Mouse (Mus musculus) heart, postnatal 36 days (tissue): ENCODE results near the gene Aff3. TPM values are rescaled to one million over a fixed set of nuclear protein-coding genes. Genes with fewer than 3 reads are reported as not detected.
A peak's percentile ranks its signal among the peaks of the same experiment; 100 is the strongest.
"Not testable (repeated sequence)": the region's sequence is repeated elsewhere in the genome, so short reads cannot be mapped to it uniquely, and the experiment has no call there.

Experiments used
- DNase-seq, 2 experiments: peaks; one replicate each; pipeline ENCODE4 v3.0.0; 2021 to 2022
- intact Hi-C: fragments of 180-260 bp; cut with DNase I; formaldehyde crosslinking; loops from one replicate; pipeline ENCODE4 v1.15.1; 2025
- total RNA-seq, 2 experiments: library from RNA; stranded (reverse); gene quantifications; 2 replicates each; pipeline ENCODE4 v1.2.3; 2021

Aff3 gene
- total RNA-seq, 2 experiments from 2014 or later: 2.1 to 2.6 TPM

DNA sequence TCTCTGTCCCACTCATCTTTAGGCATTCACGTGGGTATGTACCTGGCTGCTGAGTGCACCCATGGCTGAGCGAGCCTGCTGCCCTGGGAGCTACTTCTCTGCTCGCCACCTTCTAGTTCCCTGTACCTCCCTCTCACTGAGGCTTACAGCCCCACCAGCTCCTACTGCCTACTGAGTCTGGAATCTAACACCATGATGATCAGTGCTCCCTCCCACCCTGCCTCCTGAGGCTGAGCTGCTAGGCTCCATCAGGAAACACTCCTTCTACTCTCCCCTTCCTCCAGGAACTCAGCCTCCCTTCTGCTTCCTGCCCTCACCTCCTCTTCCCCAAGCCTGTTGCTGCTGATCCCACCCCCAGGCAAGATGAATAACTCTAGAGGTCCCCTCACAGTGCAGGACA, 215.9 kb downstream of the Aff3 start:
- no peak for DNase-seq
- intact Hi-C loops: no loop called here

- DNase-seq: no peak
- intact Hi-C loops: no loop called here
Observed at GRCm38 (mm10) chr1:38447581-38447980, 217.2 kb downstream of the Aff3 start.

DNA sequence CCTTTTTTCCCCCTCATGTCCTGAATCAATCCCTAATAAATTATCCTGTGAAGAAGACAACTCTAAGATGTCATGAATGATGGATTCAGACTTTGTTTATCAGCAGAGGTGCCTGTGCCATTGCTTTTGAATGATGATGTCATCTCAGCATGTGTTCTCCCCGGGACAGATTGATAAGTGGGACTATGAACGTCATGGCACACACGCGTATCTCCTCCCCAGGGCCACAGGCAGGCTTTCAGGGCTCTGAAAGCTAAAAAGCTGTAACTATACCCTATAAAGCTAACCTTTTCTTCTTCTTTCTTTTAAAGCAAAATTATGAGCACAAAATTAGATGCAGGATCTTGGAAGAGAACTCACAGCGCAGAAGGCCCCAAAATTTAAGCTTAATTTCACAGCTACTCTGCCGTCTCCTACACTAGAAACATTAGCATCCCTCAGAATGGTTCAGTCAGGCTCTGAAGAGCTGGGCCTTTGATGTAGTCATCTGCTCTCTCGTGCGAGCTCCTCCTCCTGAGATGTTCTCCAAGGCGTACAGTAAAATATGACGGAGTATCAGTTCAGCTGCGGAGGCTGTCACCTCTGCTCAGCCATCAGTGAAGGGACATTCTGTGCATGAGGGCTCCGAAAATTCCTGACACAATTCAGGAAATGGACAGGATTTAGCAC, 218.5 kb downstream of the Aff3 start:
- DNase-seq: no peak
- intact Hi-C loops: no loop called here

DNA sequence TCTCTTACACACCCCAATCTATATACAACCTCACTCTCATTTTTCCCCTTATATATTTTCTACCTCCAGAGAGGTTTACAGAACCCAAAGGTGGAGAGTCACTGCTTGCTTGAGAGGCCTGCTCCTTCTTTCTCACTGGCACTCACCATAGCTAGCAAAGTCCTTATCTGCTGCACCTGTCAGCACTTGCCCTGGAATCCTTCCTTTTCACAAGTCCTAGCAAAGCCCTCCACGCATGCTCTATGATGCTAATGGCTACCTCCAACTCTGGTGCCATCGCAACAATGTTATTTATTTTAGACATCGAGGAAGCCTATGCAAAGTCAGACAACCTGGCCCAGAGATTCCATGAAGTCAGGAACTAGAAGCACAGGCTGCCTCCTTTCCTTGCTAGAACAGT, 221.9 kb downstream of the Aff3 start:
- intact Hi-C loops: no loop called here
- DNase-seq: no peak

DNA sequence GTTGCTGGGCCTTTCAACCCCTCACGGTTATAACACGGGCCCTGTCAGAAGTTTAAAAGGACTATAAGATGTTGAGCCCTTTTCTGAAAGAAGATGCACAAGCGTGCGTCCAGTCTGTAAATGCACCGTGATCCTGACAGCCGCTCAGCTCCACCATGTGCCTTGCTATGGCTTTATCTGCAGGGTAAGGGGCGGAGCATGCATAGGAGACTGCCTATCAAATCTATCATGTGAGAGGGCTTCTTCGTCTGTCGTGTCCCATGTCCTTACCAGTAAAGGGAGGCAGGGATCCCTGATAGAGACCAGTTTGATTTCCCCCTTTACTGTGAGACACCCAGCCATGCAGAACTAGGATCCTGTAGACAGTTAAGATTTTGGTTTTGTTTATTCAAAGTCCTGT, 222.3 kb downstream of the Aff3 start:
- intact Hi-C loops: no loop called here
- no peak for DNase-seq

DNA sequence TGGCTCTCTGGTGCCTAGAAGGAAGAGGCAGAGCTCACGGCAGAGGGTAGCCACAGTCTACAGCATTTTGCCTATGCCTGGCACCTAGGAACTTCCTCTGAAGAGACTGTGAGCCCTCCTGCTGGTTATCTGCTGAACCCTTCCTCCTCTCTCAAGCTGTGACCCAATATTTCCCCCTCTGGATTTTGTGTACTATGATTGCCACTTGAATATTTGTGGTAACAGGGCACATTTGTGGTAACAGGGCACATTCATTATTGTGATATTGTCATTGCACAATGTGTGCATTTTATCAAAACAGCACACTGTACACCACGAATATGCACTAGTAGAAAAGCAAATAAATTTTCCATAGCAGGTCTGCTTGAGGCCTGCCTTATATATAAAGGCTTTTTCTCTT, 223.0 kb downstream of the Aff3 start:
- intact Hi-C loops: no loop called here
- no peak for DNase-seq

- no peak for DNase-seq
- intact Hi-C loops: no loop called here
Observed at GRCm38 (mm10) chr1:38440471-38440815, 224.3 kb downstream of the Aff3 start.

DNA sequence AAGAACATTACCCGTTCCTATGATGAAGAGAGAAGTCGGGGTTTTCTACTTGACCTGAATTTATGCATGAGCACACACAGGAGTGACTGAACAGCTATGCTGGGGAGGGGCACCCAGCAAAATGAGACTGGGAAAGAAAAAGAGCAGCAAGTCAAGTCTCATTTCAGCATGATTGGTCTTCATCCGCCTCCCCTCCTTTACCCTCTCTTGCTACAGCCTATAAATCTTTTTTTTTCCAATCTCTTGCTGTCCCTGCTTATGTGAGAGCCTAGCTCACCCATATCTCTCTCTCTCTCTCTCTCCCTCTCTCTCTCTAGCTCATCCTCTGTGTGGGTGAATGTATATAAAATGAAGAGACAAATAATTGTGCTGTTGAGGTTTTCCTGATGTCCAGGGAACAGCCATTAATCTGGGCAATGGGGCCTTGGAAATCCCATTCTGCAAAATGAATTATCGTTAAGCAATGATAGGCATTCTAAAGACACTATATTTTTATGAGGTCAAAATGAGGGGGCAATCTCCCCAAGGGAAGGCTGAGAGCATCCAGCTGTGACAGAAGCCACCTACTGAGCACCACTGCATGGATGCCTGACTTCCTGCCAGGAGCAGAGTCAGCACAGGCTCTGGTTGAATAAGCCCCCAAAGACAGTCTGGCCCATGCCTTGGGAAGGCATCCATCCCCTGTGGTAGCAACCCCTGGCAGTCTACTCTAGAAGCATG, 224.8 kb downstream of the Aff3 start:
- intact Hi-C loops: no loop called here
- DNase-seq: no peak

DNA sequence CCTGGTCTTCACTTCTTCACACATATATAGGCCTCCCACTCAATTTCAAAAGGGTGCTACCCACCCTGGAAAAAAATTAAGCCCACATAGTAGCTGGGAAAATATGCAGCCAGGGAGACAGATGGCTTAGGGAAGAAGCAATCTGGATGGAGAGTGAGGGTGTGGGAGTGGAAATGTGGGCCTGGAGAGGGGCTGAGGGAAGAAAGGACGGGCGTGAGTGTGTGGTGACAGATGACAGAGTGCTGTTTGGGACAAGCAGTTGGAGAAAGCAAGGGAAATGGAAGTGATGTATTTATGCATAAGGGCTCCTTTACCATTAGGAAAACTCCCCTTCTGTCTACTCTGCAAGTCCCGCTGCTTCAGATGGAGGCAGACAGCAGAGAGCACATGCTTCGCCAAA, 226.3 kb downstream of the Aff3 start:
- DNase-seq: no peak
- intact Hi-C loops: no loop called here

- DNase-seq: peak in 1 of 2 experiments; percentile 10
- intact Hi-C loops: no loop called here
Observed at GRCm38 (mm10) chr1:38437671-38438070, 227.1 kb downstream of the Aff3 start.

DNA sequence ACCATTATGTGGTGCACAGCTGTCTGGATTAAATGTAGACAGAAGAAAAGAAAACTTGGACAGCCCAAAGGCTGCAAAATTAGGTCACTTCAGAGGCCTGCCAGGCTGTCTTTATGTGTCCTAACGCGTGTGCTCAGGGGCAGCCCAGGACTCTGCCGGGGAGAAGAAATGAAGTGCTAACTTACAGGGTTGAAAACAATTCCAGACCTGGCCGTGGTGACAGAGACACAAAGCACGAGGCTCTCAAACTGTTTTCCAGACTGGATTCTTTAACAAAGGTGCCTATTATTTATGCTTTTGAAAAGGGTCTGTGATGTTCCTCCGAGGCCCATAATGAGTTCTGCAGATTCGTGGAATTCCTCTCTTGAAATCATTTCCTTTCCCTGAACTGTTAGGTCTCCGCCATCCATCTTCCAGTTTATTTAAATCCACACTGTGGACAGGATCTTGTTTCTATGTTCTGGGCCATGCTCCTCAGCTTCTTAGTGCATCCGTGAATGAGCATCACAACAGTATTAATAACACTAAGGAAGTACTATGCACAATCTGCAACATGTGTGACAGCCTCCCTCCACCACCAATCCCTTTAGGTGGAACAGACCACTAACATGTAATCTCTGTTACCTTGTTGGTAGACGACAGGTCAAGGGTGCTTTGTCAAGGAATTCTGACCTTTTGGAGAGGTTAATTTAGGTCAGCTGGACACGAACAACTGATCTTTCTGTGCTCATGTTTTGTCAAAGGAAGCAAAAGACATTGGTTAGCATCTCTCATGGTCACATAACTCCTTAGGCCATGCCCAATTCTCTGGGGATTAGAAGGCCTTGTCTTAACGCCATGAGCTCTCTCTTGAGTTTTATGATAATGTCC, 228.0 kb downstream of the Aff3 start:
- intact Hi-C loops: no loop called here
- DNase-seq: no peak

DNA sequence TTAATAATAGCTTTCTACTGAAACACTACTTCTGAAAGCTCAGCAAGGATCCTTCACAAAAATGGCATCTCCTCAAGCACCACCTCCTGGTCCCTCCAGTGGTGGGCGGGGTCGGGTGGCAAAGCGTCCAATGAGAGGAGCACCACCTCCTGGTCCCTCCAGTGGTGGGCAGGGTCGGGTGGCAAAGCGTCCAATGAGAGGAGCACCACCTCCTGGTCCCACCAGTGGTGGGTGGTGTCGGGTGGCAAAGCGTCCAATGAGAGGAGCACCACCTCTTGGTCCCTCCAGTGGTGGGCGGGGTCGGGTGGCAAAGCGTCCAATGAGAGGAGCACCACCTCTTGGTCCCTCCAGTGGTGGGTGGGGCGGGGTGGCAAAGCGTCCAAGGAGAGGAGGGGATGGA, 234.4 kb downstream of the Aff3 start:
- DNase-seq, intact Hi-C loops: not testable (repeated sequence)

GRCm38 (mm10) chr1:38428708-38429683, 235.8 kb downstream of the Aff3 start:
- intact Hi-C loops: no loop called here
- no peak for DNase-seq

DNA sequence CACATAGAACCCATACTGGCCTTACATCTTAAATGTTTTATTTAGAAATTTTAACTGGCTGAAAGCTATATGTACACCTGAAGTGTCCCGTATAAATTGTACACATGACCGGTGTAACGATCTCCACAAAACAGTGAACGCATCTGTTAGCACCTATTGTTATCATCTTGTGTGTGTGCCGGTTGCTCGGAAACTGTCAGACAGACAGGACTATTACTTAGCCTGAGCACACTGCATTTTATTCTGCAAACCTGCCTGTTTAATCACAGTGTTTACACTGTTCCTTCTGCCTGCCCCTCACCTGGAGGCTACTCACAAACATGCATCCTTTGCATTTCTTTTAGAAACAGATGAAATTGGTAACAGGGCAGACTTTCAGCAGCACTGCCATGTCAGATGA, 241.8 kb downstream of the Aff3 start:
- intact Hi-C loops: no loop called here
- DNase-seq: no peak

DNA sequence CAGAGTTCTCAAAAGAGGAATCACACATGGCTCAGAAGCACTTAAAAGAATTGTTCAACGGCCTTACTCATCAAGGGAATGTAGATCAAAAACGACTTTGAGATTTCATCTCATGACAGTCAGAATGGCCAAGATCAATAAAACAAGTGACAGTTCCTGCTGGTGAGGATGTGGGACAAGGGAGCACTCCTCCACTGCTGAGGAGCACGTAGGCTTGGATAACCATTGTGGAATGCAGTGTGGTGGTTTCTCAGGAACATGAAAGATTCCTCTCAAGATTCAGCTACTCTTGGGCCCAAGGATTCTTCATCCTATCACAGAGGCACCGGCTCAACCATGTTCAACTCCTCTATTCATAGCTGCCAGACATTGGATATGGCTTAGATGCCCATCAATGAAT, 245.4 kb downstream of the Aff3 start:
- intact Hi-C loops: no loop called here
- no peak for DNase-seq

- intact Hi-C loops: no loop called here
- DNase-seq: no peak
Observed at GRCm38 (mm10) chr1:38418181-38419032, 246.3 kb downstream of the Aff3 start.

GRCm38 (mm10) chr1:38417196-38417595, 247.6 kb downstream of the Aff3 start:
- intact Hi-C loops: no loop called here
- DNase-seq: no peak

DNA sequence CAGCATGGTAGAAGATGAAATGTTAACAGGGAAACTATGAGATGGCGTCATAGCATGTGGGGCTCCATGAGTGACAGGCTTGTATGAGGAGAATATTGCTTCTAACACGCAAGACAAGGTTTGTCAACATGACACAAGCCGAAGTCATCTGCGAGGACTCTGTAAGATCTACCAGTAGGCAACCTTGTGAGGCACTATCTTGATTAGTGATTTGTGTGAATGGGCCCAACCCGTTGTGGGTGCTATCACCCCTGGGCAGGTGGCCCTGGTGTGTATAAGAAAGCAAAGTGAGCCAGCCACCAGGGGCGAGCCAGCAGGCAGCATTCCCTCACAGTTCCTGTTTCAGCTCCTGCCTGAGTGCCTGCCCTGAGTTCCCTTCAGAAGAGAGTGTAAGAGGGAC, 249.2 kb downstream of the Aff3 start:
- intact Hi-C loops: no loop called here
- no peak for DNase-seq

- intact Hi-C loops: no loop called here
- DNase-seq: no peak
Observed at GRCm38 (mm10) chr1:38411106-38411505, 253.6 kb downstream of the Aff3 start.

- intact Hi-C loops: no loop called here
- DNase-seq: no peak
Observed at GRCm38 (mm10) chr1:38410457-38410856, 254.3 kb downstream of the Aff3 start.
